8 mouse cellular contexts compared by ENCODE assay signal in genomic region chr9:65293580-65293972, GRCm38 (mm10). TPM values are rescaled to one million over a fixed set of nuclear protein-coding genes. Genes with fewer than 3 reads are reported as not detected.
A peak's percentile ranks its signal among the peaks of the same experiment; 100 is the strongest.
DNase-seq lines count a peak whose midpoint lies in the region; ATAC-seq and TF ChIP-seq lines count a peak whose summit lies in the region.

No protein-coding gene starts in this region.

- H3K4me2 ChIP-seq in forebrain, postnatal 0 days (ENCODE audit: low read depth): peak overlapping the region; percentile 84
- H3K4me2 ChIP-seq in lung, postnatal 0 days (replicated peaks; ENCODE audit: low read depth, low read length): peak overlapping the region; percentile 68

- H3K27me3 ChIP-seq in heart, embryonic 10.5 days (ENCODE audit: insufficient read depth, poor library complexity, severe bottlenecking): no peaks in the 10 kb centered on the region
- H3K27me3 ChIP-seq in G1E (ENCODE audit: insufficient read depth, low read length): no peaks in the 10 kb centered on the region
- H3K27me3 ChIP-seq in forebrain, postnatal 0 days (ENCODE audit: insufficient read depth, low read length): no peaks in the 10 kb centered on the region
- H3K27me3 ChIP-seq in lung, postnatal 0 days (replicated peaks; ENCODE audit: insufficient read depth, low read length): no peaks in the 10 kb centered on the region

- H3K4me1 ChIP-seq in heart, embryonic 10.5 days: peaks cover 10% of the 10 kb centered on the region
- H3K4me1 ChIP-seq in G1E (ENCODE audit: insufficient read depth, low read depth, low read length): peaks cover 23% of the 10 kb centered on the region
- H3K4me1 ChIP-seq in forebrain, postnatal 0 days (ENCODE audit: insufficient read depth): peaks cover 13% of the 10 kb centered on the region; the same call in 1 of the 2 replicates
- no peaks in the 10 kb centered on the region for H3K4me1 ChIP-seq in lung, postnatal 0 days (ENCODE audit: insufficient read depth, low read depth, low read length)

- H3K27ac ChIP-seq in heart, embryonic 10.5 days: peak overlapping the region; percentile 91
- peak overlapping the region; percentile 66 for H3K27ac ChIP-seq in forebrain, postnatal 0 days (ENCODE audit: low read depth, low read length)
- peak overlapping the region; percentile 95 for H3K27ac ChIP-seq in lung, postnatal 0 days (ENCODE audit: low read length)

- no peak for TF ChIP-seq EP300 in lung, postnatal 0 days (IDR thresholded peaks at IDR 0.05)

- TF ChIP-seq CTCF in G1E (IDR thresholded peaks at IDR 0.05; ENCODE audit: low read depth, low read length): no peak
- TF ChIP-seq CTCF in forebrain, postnatal 0 days (IDR thresholded peaks at IDR 0.05; ENCODE audit: low read depth): no peak
- TF ChIP-seq CTCF in lung, postnatal 0 days (IDR thresholded peaks at IDR 0.05): no peak

- H3K4me3 ChIP-seq in heart, embryonic 10.5 days: peak overlapping the region; percentile 77
- H3K4me3 ChIP-seq in G1E (ENCODE audit: low read depth, low read length): peak overlapping the region; percentile 91
- H3K4me3 ChIP-seq in forebrain, postnatal 0 days (ENCODE audit: low read depth, low read length): peak overlapping the region; percentile 99
- peak overlapping the region; percentile 93 for H3K4me3 ChIP-seq in lung, postnatal 0 days (ENCODE audit: low read depth, low read length)

- 1% methylated on average over 9 of the region's 9 CpGs for WGBS in heart, embryonic 10.5 days
- WGBS in forebrain, postnatal 0 days: 1% methylated on average over 9 of the region's 9 CpGs
- WGBS in lung, postnatal 0 days: 0% methylated on average over 9 of the region's 9 CpGs

- peaks cover 10% of the 10 kb centered on the region; the same call in 1 of the 2 replicates for H3K36me3 ChIP-seq in heart, embryonic 10.5 days
- H3K36me3 ChIP-seq in G1E (replicated peaks): peaks cover 25% of the 10 kb centered on the region
- H3K36me3 ChIP-seq in forebrain, postnatal 0 days (ENCODE audit: insufficient read depth): peaks cover 6% of the 10 kb centered on the region; the same call in 1 of the 2 replicates
- H3K36me3 ChIP-seq in lung, postnatal 0 days (ENCODE audit: insufficient read depth, low read length): no peaks in the 10 kb centered on the region; the same call in 1 of the 2 replicates

- peak overlapping the region; percentile 62 for H3K9ac ChIP-seq in forebrain, postnatal 0 days
- peak overlapping the region; percentile 93 for H3K9ac ChIP-seq in lung, postnatal 0 days (replicated peaks; ENCODE audit: low read depth)

- no peak for DNase-seq in heart, embryonic 10.5 days (ENCODE audit: low spot score)
- DNase-seq in heart, postnatal 10 days: no peak
- DNase-seq in G1E (ENCODE audit: low spot score): no peak
- DNase-seq in forebrain, postnatal 0 days: no peak
- no peak for DNase-seq in lung, postnatal 0 days (ENCODE audit: low spot score)
- no peak for DNase-seq in gastrocnemius, postnatal 14 days
- no peak for DNase-seq in right cerebral cortex, postnatal 25 days
- DNase-seq in right cerebral cortex, postnatal 14 days: no peak

- no peak for ATAC-seq in G1E (ENCODE audit: extremely low read depth, insufficient number of reproducible peaks, low FRiP score, poor library complexity, severe bottlenecking)
- peak; percentile 24; the same call in 1 of the 2 replicates for ATAC-seq in forebrain, postnatal 0 days
- ATAC-seq in lung, postnatal 0 days: peak; percentile 7; the same call in 1 of the 2 replicates

- H3K9me3 ChIP-seq in heart, embryonic 10.5 days: no peaks in the 10 kb centered on the region
- peaks cover 14% of the 10 kb centered on the region for H3K9me3 ChIP-seq in G1E (replicated peaks)
- H3K9me3 ChIP-seq in forebrain, postnatal 0 days (ENCODE audit: low read length): no peaks in the 10 kb centered on the region
- no peaks in the 10 kb centered on the region for H3K9me3 ChIP-seq in lung, postnatal 0 days (ENCODE audit: low read length)

- intact Hi-C loops in heart, postnatal 10 days (cut with DNase I): no loop called here
- intact Hi-C loops in gastrocnemius, postnatal 14 days (cut with DNase I; ENCODE audit: low total_unique reads): loop anchor here (10.0 kb wide), 1 partner anchor 249 kb away; no protein-coding TSS in a partner anchor

RNA-seq across cellular contexts. Expression of gene Clpx, which starts 0.5 kb away (rescaled TPM):
- 43.0 and 43.5 TPM in 2 replicates for polyA plus RNA-seq in heart, embryonic 10.5 days (2016; fragmentation: Nextera tagmentation; extraction: Ambion mirVana)
- total RNA-seq in heart, postnatal 10 days (2021): 10 to 100 TPM; 76.3 to 83.4 TPM
- total RNA-seq in G1E (2014; fragmentation: Nextera tagmentation): 34.1 and 41.9 TPM in 2 replicates
- total RNA-seq in G1E (2017): 59.5 and 64.9 TPM in 2 replicates
- 12.7 and 14.0 TPM in 2 replicates for polyA plus RNA-seq in G1E (2012)
- 34.9 and 39.0 TPM in 2 replicates for total RNA-seq in forebrain, postnatal 0 days (2014; rRNA removed)
- 34.4 and 38.7 TPM in 2 replicates for polyA plus RNA-seq in forebrain, postnatal 0 days (2015; fragmentation: Nextera tagmentation; extraction: Ambion mirVana)
- 38.8 and 43.5 TPM in 2 replicates for polyA plus RNA-seq in lung, postnatal 0 days (2015; fragmentation: Nextera tagmentation; extraction: Ambion mirVana)
- total RNA-seq in gastrocnemius, postnatal 14 days (2021): 10 to 100 TPM; 56.9 to 75.9 TPM

RNA-seq across cellular contexts. Expression of gene Cilp, which starts 28.6 kb away (rescaled TPM):
- polyA plus RNA-seq in heart, embryonic 10.5 days (2016; fragmentation: Nextera tagmentation; extraction: Ambion mirVana): not detected in 2 replicates
- 1 to 10 TPM; 5.4 to 6.6 TPM for total RNA-seq in heart, postnatal 10 days (2021)
- total RNA-seq in G1E (2014; fragmentation: Nextera tagmentation): not detected in 2 replicates
- total RNA-seq in G1E (2017): under 0.01 TPM in 1 of 2 replicates, not detected in the other
- not detected in 2 replicates for polyA plus RNA-seq in G1E (2012)
- 0.14 and 0.46 TPM in 2 replicates for total RNA-seq in forebrain, postnatal 0 days (2014; rRNA removed)
- polyA plus RNA-seq in forebrain, postnatal 0 days (2015; fragmentation: Nextera tagmentation; extraction: Ambion mirVana): 0.09 and 0.16 TPM in 2 replicates
- 0.08 and 0.13 TPM in 2 replicates for polyA plus RNA-seq in lung, postnatal 0 days (2015; fragmentation: Nextera tagmentation; extraction: Ambion mirVana)
- 100 to 1,000 TPM in 1 of 2 experiments, 10 to 100 TPM in 1; 63.1 to 122 TPM for total RNA-seq in gastrocnemius, postnatal 14 days (2021)

RNA-seq across cellular contexts. Expression of gene Pdcd7, which starts 52.3 kb away (rescaled TPM):
- 5.6 and 7.8 TPM in 2 replicates for polyA plus RNA-seq in heart, embryonic 10.5 days (2016; fragmentation: Nextera tagmentation; extraction: Ambion mirVana)
- 10 to 100 TPM; 11.1 to 14.7 TPM for total RNA-seq in heart, postnatal 10 days (2021)
- 8.0 and 10.2 TPM in 2 replicates for total RNA-seq in G1E (2014; fragmentation: Nextera tagmentation)
- 18.8 and 22.7 TPM in 2 replicates for total RNA-seq in G1E (2017)
- 29.9 and 42.8 TPM in 2 replicates for polyA plus RNA-seq in G1E (2012)
- 21.8 and 22.0 TPM in 2 replicates for total RNA-seq in forebrain, postnatal 0 days (2014; rRNA removed)
- 8.5 and 9.2 TPM in 2 replicates for polyA plus RNA-seq in forebrain, postnatal 0 days (2015; fragmentation: Nextera tagmentation; extraction: Ambion mirVana)
- 8.6 and 8.7 TPM in 2 replicates for polyA plus RNA-seq in lung, postnatal 0 days (2015; fragmentation: Nextera tagmentation; extraction: Ambion mirVana)
- 10 to 100 TPM in 1 of 2 experiments, 1 to 10 TPM in 1; 9.1 to 13.2 TPM for total RNA-seq in gastrocnemius, postnatal 14 days (2021)

Comparison
In these comparisons a context has a peak if more than half of its experiments do, and no peak if none do; other contexts are left out.
1. RNA of gene Cilp, which starts 28.6 kb away (total RNA-seq): 63.1 to 122 TPM in gastrocnemius, postnatal 14 days; 5.4 to 6.6 TPM in heart, postnatal 10 days, 0.14 to 0.46 TPM in forebrain, postnatal 0 days and under 0.01 TPM in G1E; every median in the first group is over 4 times any median in the second.
2. Peak in every context shown above with its lines, with median percentiles within 50 percentile points of each other: H3K27ac ChIP-seq and H3K4me3 ChIP-seq.